Mouse (Mus musculus): ENCODE results near the gene Sgsm2.

Sgsm2 gene

GRCm38 (mm10) chr11:74865252-74865651, 31.6 kb downstream of the Sgsm2 start:
- POLR2A ChIA-PET: interaction anchor here in 1 of 4 experiments (1.0 to 3.2 kb wide), 3 partner anchors 10 to 23 kb away, joined by 4 to 13 read pairs (median 5); no protein-coding TSS in a partner anchor
- CTCF ChIA-PET: interaction anchor here in 1 of 4 experiments (0.5 kb wide), 1 partner anchor 38 kb away, joined by 4 read pairs; no protein-coding TSS in a partner anchor

- ChIA-PET CTCF (interaction anchor here in 1 of 4 experiments (0.7 kb wide), 1 partner anchor 318 kb away, joined by 10 read pairs; no protein-coding TSS in a partner anchor), POLR2A (interaction anchor here in 2 of 4 experiments (0.6 to 3.2 kb wide), 7 partner anchors 11 to 48 kb away, joined by 3 to 13 read pairs (median 4); no protein-coding TSS in a partner anchor)
Observed at GRCm38 (mm10) chr11:74864421-74864820, 32.4 kb downstream of the Sgsm2 start.

- POLR2A ChIA-PET: interaction anchor here in 1 of 4 experiments (0.6 to 3.2 kb wide), 5 partner anchors 12 to 62 kb away, joined by 3 to 13 read pairs (median 4); partner anchors contain the start of gene Smg6
Observed at GRCm38 (mm10) chr11:74863471-74863870, 33.4 kb downstream of the Sgsm2 start.

GRCm38 (mm10) chr11:74862129-74862528, 34.7 kb downstream of the Sgsm2 start:
- ChIA-PET POLR2A (interaction anchor here in 1 of 4 experiments (0.7 to 3.2 kb wide), 4 partner anchors 14 to 122 kb away, joined by 3 to 13 read pairs (median 5); partner anchors contain the start of gene Smg6), CTCF (interaction anchor here in 1 of 4 experiments (1.3 kb wide), 1 partner anchor 14 kb away, joined by 6 read pairs; no protein-coding TSS in a partner anchor)

More at GRCm38 (mm10) chr11:74863471-74863870, 33.4 kb downstream of the Sgsm2 start:
- CTCF ChIA-PET: interaction anchor here in 1 of 4 experiments (0.6 kb wide), 1 partner anchor 544 kb away, joined by 3 read pairs; no protein-coding TSS in a partner anchor

- ChIA-PET POLR2A (interaction anchor here in 3 of 4 experiments (0.6 to 5.6 kb wide), 25 partner anchors 8 to 249 kb away, joined by 3 to 32 read pairs (median 5); partner anchors contain the start of genes Mnt (in 2 of the 3), Sgsm2 (in 2 of the 3), Mettl16 (in 1 of the 3) and Smg6 (in 1 of the 3)), CTCF (interaction anchor here in 3 of 4 experiments (0.5 to 2.2 kb wide), 10 partner anchors 9 to 911 kb away, joined by 3 to 6 read pairs (median 3); no protein-coding TSS in a partner anchor)
Observed at GRCm38 (mm10) chr11:74857756-74858155, 39.1 kb downstream of the Sgsm2 start.

GRCm38 (mm10) chr11:74850998-74851661, 45.7 kb downstream of the Sgsm2 start:
- CTCF ChIA-PET: no interaction called here
- POLR2A ChIA-PET: interaction anchor here in 3 of 4 experiments (0.6 to 2.2 kb wide), 11 partner anchors 10 to 196 kb away, joined by 3 to 8 read pairs (median 4); partner anchors contain the start of gene Tsr1 (in 1 of the 3)

GRCm38 (mm10) chr11:74847919-74848521, 48.8 kb downstream of the Sgsm2 start:
- POLR2A ChIA-PET: interaction anchor here (0.6 to 6.9 kb wide), 43 partner anchors 9 to 312 kb away, joined by 3 to 32 read pairs (median 4); partner anchors contain the start of genes Mettl16 (in 2 of the 4), Mnt (in 2 of the 4), Pafah1b1 (in 1 of the 4) and Sgsm2 (in 1 of the 4)
- CTCF ChIA-PET: interaction anchor here (0.6 to 2.4 kb wide), 46 partner anchors 9 to 471 kb away, joined by 3 to 13 read pairs (median 5); partner anchors contain the start of genes Hic1 (in 1 of the 4) and Sgsm2 (in 1 of the 4)

GRCm38 (mm10) chr11:74845784-74846183, 51.1 kb downstream of the Sgsm2 start:
- POLR2A ChIA-PET: interaction anchor here (0.6 to 10.3 kb wide), 22 partner anchors 8 to 348 kb away, joined by 3 to 217 read pairs (median 4); partner anchors contain the start of genes Mettl16 (in 2 of the 4), Mnt (in 2 of the 4) and Rtn4rl1 (in 1 of the 4)
- CTCF ChIA-PET: interaction anchor here in 3 of 4 experiments (0.6 to 1.5 kb wide), 13 partner anchors 11 to 50 kb away, joined by 3 to 5 read pairs (median 4); no protein-coding TSS in a partner anchor

GRCm38 (mm10) chr11:74843761-74844160, 53.1 kb downstream of the Sgsm2 start:
- POLR2A ChIA-PET: interaction anchor here in 3 of 4 experiments (1.0 to 10.3 kb wide), 11 partner anchors 10 to 73 kb away, joined by 3 to 217 read pairs (median 8); partner anchors contain the start of genes Mnt (in 2 of the 3), Mettl16 (in 1 of the 3) and Sgsm2 (in 1 of the 3)
- CTCF ChIA-PET: interaction anchor here in 1 of 4 experiments (1.3 kb wide), 1 partner anchor 22 kb away, joined by 3 read pairs; no protein-coding TSS in a partner anchor

GRCm38 (mm10) chr11:74843435-74843714, 53.5 kb downstream of the Sgsm2 start:
- CTCF ChIA-PET: interaction anchor here in 2 of 4 experiments (1.2 to 1.3 kb wide), 2 partner anchors 22 kb away, joined by 3 read pairs; no protein-coding TSS in a partner anchor
- POLR2A ChIA-PET: interaction anchor here in 3 of 4 experiments (1.0 to 10.3 kb wide), 10 partner anchors 10 to 73 kb away, joined by 3 to 217 read pairs (median 20); partner anchors contain the start of genes Mnt (in 2 of the 3), Mettl16 (in 1 of the 3) and Sgsm2 (in 1 of the 3)

- ChIA-PET POLR2A (interaction anchor here in 3 of 4 experiments (0.5 to 10.3 kb wide), 15 partner anchors 9 to 84 kb away, joined by 3 to 217 read pairs (median 5); partner anchors contain the start of genes Mnt (in 2 of the 3), Mettl16 (in 1 of the 3) and Sgsm2 (in 1 of the 3)), CTCF (interaction anchor here in 2 of 4 experiments (1.2 to 1.3 kb wide), 2 partner anchors 22 kb away, joined by 3 read pairs; no protein-coding TSS in a partner anchor)
Observed at GRCm38 (mm10) chr11:74842656-74843434, 54.0 kb downstream of the Sgsm2 start.

- POLR2A ChIA-PET: interaction anchor here in 3 of 4 experiments (0.5 to 10.3 kb wide), 16 partner anchors 9 to 300 kb away, joined by 3 to 217 read pairs (median 5); partner anchors contain the start of genes Mnt (in 2 of the 3) and Pafah1b1 (in 1 of the 3)
- CTCF ChIA-PET: interaction anchor here in 2 of 4 experiments (0.9 to 1.4 kb wide), 2 partner anchors 12 to 40 kb away, joined by 3 read pairs; no protein-coding TSS in a partner anchor
Observed at GRCm38 (mm10) chr11:74842045-74842444, 54.8 kb downstream of the Sgsm2 start.

GRCm38 (mm10) chr11:74841366-74841765, 55.5 kb downstream of the Sgsm2 start:
- ChIA-PET POLR2A (interaction anchor here in 3 of 4 experiments (0.6 to 10.3 kb wide), 18 partner anchors 8 to 595 kb away, joined by 3 to 217 read pairs (median 4); partner anchors contain the start of genes Mnt (in 2 of the 3) and Pafah1b1 (in 1 of the 3)), CTCF (interaction anchor here (0.5 to 1.4 kb wide), 6 partner anchors 9 to 358 kb away, joined by 3 to 9 read pairs (median 4); no protein-coding TSS in a partner anchor)

- CTCF ChIA-PET: interaction anchor here in 2 of 4 experiments (0.5 to 1.4 kb wide), 4 partner anchors 8 to 329 kb away, joined by 3 to 4 read pairs (median 4); no protein-coding TSS in a partner anchor
- POLR2A ChIA-PET: interaction anchor here in 3 of 4 experiments (0.8 to 10.3 kb wide), 17 partner anchors 7 to 595 kb away, joined by 3 to 217 read pairs (median 4); partner anchors contain the start of genes Mnt (in 2 of the 3) and Pafah1b1 (in 1 of the 3)
Observed at GRCm38 (mm10) chr11:74840739-74841138, 56.1 kb downstream of the Sgsm2 start.

- CTCF ChIA-PET: interaction anchor here in 1 of 4 experiments (0.5 to 1.2 kb wide), 3 partner anchors 8 to 330 kb away, joined by 3 to 4 read pairs (median 4); no protein-coding TSS in a partner anchor
- POLR2A ChIA-PET: interaction anchor here in 3 of 4 experiments (0.6 to 10.3 kb wide), 16 partner anchors 7 to 596 kb away, joined by 3 to 217 read pairs (median 4); partner anchors contain the start of genes Mnt (in 2 of the 3), Sgsm2 (in 1 of the 3) and Tsr1 (in 1 of the 3)
Observed at GRCm38 (mm10) chr11:74839860-74840715, 56.8 kb downstream of the Sgsm2 start.
